Mouse (Mus musculus): Measurements from ENCODE around the gene Ip6k3. TPM values are rescaled to one million over a fixed set of nuclear protein-coding genes. Genes with fewer than 3 reads are reported as not detected.

Gene Ip6k3
- polyA plus RNA-seq, 1 experiment from 2014 or later, result not detected

- no peak overlapping the region for H3K9ac ChIP-seq (ENCODE audit: low read length)
- WGBS, result 50% methylated on average over 9 of the region's 9 CpGs
- no peak for DNase-seq (ENCODE audit: low spot score)
Observed at GRCm38 (mm10) chr17:27153773-27154193, 13.8 kb downstream of the Ip6k3 start.

GRCm38 (mm10) chr17:27152976-27153723 lies 14.4 kb downstream of the Ip6k3 start:
- H3K36me3 ChIP-seq (ENCODE audit: control insufficient read depth, insufficient read depth, low read length), result no peaks in the 10 kb centered on the region
- no peak overlapping the region for H3K4me2 ChIP-seq (ENCODE audit: low read length)
- no peak overlapping the region for H3K4me3 ChIP-seq (ENCODE audit: low read depth, low read length)
- ATAC-seq (replicated peaks; ENCODE audit: low FRiP score, low TSS enrichment, low read depth) (no peak), DNase-seq (ENCODE audit: low spot score) (no peak)
- H3K9me3 ChIP-seq (ENCODE audit: control insufficient read depth, low read length), result no peaks in the 10 kb centered on the region
- H3K27ac ChIP-seq (ENCODE audit: low read depth), result no peak overlapping the region
- whole genome bisulfite sequencing, result 55% methylated on average over 8 of the region's 8 CpGs
- H3K27me3 ChIP-seq (replicated peaks; ENCODE audit: control insufficient read depth, insufficient read depth, low read length), result no peaks in the 10 kb centered on the region
- H3K9ac ChIP-seq (ENCODE audit: low read length), result no peak overlapping the region
- peaks cover 14% of the 10 kb centered on the region for H3K4me1 ChIP-seq (replicated peaks; ENCODE audit: control insufficient read depth, insufficient read depth, low read length)

More at GRCm38 (mm10) chr17:27153773-27154193, 13.8 kb downstream of the Ip6k3 start:
- no peaks in the 10 kb centered on the region for H3K9me3 ChIP-seq (ENCODE audit: control insufficient read depth, low read length)
- H3K4me1 ChIP-seq (replicated peaks; ENCODE audit: control insufficient read depth, insufficient read depth, low read length), result peaks cover 14% of the 10 kb centered on the region
- no peaks in the 10 kb centered on the region for H3K27me3 ChIP-seq (replicated peaks; ENCODE audit: control insufficient read depth, insufficient read depth, low read length)
- no peak overlapping the region for H3K27ac ChIP-seq (ENCODE audit: low read depth)
- H3K4me3 ChIP-seq (ENCODE audit: low read depth, low read length), result no peak overlapping the region
- H3K36me3 ChIP-seq (ENCODE audit: control insufficient read depth, insufficient read depth, low read length), result no peaks in the 10 kb centered on the region
- ATAC-seq (replicated peaks; ENCODE audit: low FRiP score, low TSS enrichment, low read depth), result no peak
- H3K4me2 ChIP-seq (ENCODE audit: low read length), result no peak overlapping the region

- no peaks in the 10 kb centered on the region for H3K9me3 ChIP-seq (ENCODE audit: control insufficient read depth, low read length)
- H3K9ac ChIP-seq (ENCODE audit: low read length), result no peak overlapping the region
- 70% methylated on average over 8 of the region's 8 CpGs for WGBS
- peaks cover 19% of the 10 kb centered on the region for H3K4me1 ChIP-seq (replicated peaks; ENCODE audit: control insufficient read depth, insufficient read depth, low read length)
- H3K27ac ChIP-seq (ENCODE audit: low read depth), result no peak overlapping the region
- no peaks in the 10 kb centered on the region for H3K36me3 ChIP-seq (ENCODE audit: control insufficient read depth, insufficient read depth, low read length)
- DNase-seq (ENCODE audit: low spot score) (no peak), ATAC-seq (replicated peaks; ENCODE audit: low FRiP score, low TSS enrichment, low read depth) (no peak)
- H3K27me3 ChIP-seq (replicated peaks; ENCODE audit: control insufficient read depth, insufficient read depth, low read length), result no peaks in the 10 kb centered on the region
- H3K4me2 ChIP-seq (ENCODE audit: low read length), result no peak overlapping the region
- no peak overlapping the region for H3K4me3 ChIP-seq (ENCODE audit: low read depth, low read length)
Observed at GRCm38 (mm10) chr17:27151411-27151810, 16.2 kb downstream of the Ip6k3 start.

- Histone ChIP-seq H3K4me1 (replicated peaks; ENCODE audit: control insufficient read depth, insufficient read depth, low read length) (peaks cover 24% of the 10 kb centered on the region), H3K36me3 (ENCODE audit: control insufficient read depth, insufficient read depth, low read length) (no peaks in the 10 kb centered on the region), H3K9me3 (ENCODE audit: control insufficient read depth, low read length) (no peaks in the 10 kb centered on the region), H3K27ac (ENCODE audit: low read depth) (no peak overlapping the region), H3K9ac (ENCODE audit: low read length) (no peak overlapping the region), H3K4me2 (ENCODE audit: low read length) (no peak overlapping the region), H3K27me3 (replicated peaks; ENCODE audit: control insufficient read depth, insufficient read depth, low read length) (no peaks in the 10 kb centered on the region), H3K4me3 (ENCODE audit: low read depth, low read length) (no peak overlapping the region)
- DNase-seq (ENCODE audit: low spot score) (no peak), ATAC-seq (replicated peaks; ENCODE audit: low FRiP score, low TSS enrichment, low read depth) (no peak)
- WGBS, result 54% methylated on average over 7 of the region's 7 CpGs
Observed at GRCm38 (mm10) chr17:27150871-27151270, 16.7 kb downstream of the Ip6k3 start.

GRCm38 (mm10) chr17:27146323-27146923 lies 21.2 kb downstream of the Ip6k3 start:
- no peak overlapping the region for H3K9ac ChIP-seq (ENCODE audit: low read length)
- no peaks in the 10 kb centered on the region for H3K27me3 ChIP-seq (replicated peaks; ENCODE audit: control insufficient read depth, insufficient read depth, low read length)
- no peak overlapping the region for H3K27ac ChIP-seq (ENCODE audit: low read depth)
- no peaks in the 10 kb centered on the region for H3K9me3 ChIP-seq (ENCODE audit: control insufficient read depth, low read length)
- H3K4me3 ChIP-seq (ENCODE audit: low read depth, low read length), result no peak overlapping the region
- H3K36me3 ChIP-seq (ENCODE audit: control insufficient read depth, insufficient read depth, low read length), result no peaks in the 10 kb centered on the region
- ATAC-seq (replicated peaks; ENCODE audit: low FRiP score, low TSS enrichment, low read depth) (no peak), DNase-seq (ENCODE audit: low spot score) (no peak)
- 5% methylated on average over 8 of the region's 8 CpGs for WGBS
- peak overlapping the region; percentile 9; the same call in 1 of the 2 replicates for H3K4me2 ChIP-seq (ENCODE audit: low read length)
- peaks cover 25% of the 10 kb centered on the region for H3K4me1 ChIP-seq (replicated peaks; ENCODE audit: control insufficient read depth, insufficient read depth, low read length)

GRCm38 (mm10) chr17:27144152-27144551 lies 23.4 kb downstream of the Ip6k3 start:
- WGBS, result 78% methylated on average over 4 of the region's 4 CpGs
- H3K9me3 ChIP-seq (ENCODE audit: control insufficient read depth, low read length), result no peaks in the 10 kb centered on the region
- H3K27ac ChIP-seq (ENCODE audit: low read depth), result no peak overlapping the region
- no peaks in the 10 kb centered on the region for H3K36me3 ChIP-seq (ENCODE audit: control insufficient read depth, insufficient read depth, low read length)
- no peak for DNase-seq (ENCODE audit: low spot score)
- H3K9ac ChIP-seq (ENCODE audit: low read length), result no peak overlapping the region
- no peak overlapping the region for H3K4me3 ChIP-seq (ENCODE audit: low read depth, low read length)
- ATAC-seq (replicated peaks; ENCODE audit: low FRiP score, low TSS enrichment, low read depth), result no peak
- peaks cover 22% of the 10 kb centered on the region for H3K4me1 ChIP-seq (replicated peaks; ENCODE audit: control insufficient read depth, insufficient read depth, low read length)
- no peaks in the 10 kb centered on the region for H3K27me3 ChIP-seq (replicated peaks; ENCODE audit: control insufficient read depth, insufficient read depth, low read length)
- H3K4me2 ChIP-seq (ENCODE audit: low read length), result no peak overlapping the region

GRCm38 (mm10) chr17:27141971-27142450 lies 25.6 kb downstream of the Ip6k3 start:
- Histone ChIP-seq H3K9me3 (ENCODE audit: control insufficient read depth, low read length) (no peaks in the 10 kb centered on the region), H3K27me3 (replicated peaks; ENCODE audit: control insufficient read depth, insufficient read depth, low read length) (no peaks in the 10 kb centered on the region), H3K27ac (ENCODE audit: low read depth) (peak overlapping the region; percentile 11; the same call in 1 of the 2 replicates), H3K36me3 (ENCODE audit: control insufficient read depth, insufficient read depth, low read length) (no peaks in the 10 kb centered on the region), H3K4me1 (replicated peaks; ENCODE audit: control insufficient read depth, insufficient read depth, low read length) (peaks cover 22% of the 10 kb centered on the region), H3K9ac (ENCODE audit: low read length) (no peak overlapping the region), H3K4me2 (ENCODE audit: low read length) (0 out of 2 replicates have a peak overlapping the region, but pooled peaks have one; percentile 1), H3K4me3 (ENCODE audit: low read depth, low read length) (no peak overlapping the region)
- ATAC-seq (replicated peaks; ENCODE audit: low FRiP score, low TSS enrichment, low read depth) (peak; percentile 29; the same call in 1 of the 2 replicates), DNase-seq (ENCODE audit: low spot score) (peak; percentile 73)
- WGBS, result 31% methylated on average over 10 of the region's 10 CpGs

- H3K9me3 ChIP-seq (ENCODE audit: control insufficient read depth, low read length), result no peaks in the 10 kb centered on the region
- no peak overlapping the region for H3K4me2 ChIP-seq (ENCODE audit: low read length)
- H3K4me3 ChIP-seq (ENCODE audit: low read depth, low read length), result no peak overlapping the region
- no peaks in the 10 kb centered on the region for H3K36me3 ChIP-seq (ENCODE audit: control insufficient read depth, insufficient read depth, low read length)
- DNase-seq (ENCODE audit: low spot score) (no peak), ATAC-seq (replicated peaks; ENCODE audit: low FRiP score, low TSS enrichment, low read depth) (no peak)
- H3K4me1 ChIP-seq (replicated peaks; ENCODE audit: control insufficient read depth, insufficient read depth, low read length), result peaks cover 9% of the 10 kb centered on the region; the same call in 1 of the 2 replicates
- 59% methylated on average over 9 of the region's 9 CpGs for WGBS
- H3K9ac ChIP-seq (ENCODE audit: low read length), result no peak overlapping the region
- no peak overlapping the region for H3K27ac ChIP-seq (ENCODE audit: low read depth)
- no peaks in the 10 kb centered on the region for H3K27me3 ChIP-seq (replicated peaks; ENCODE audit: control insufficient read depth, insufficient read depth, low read length)
Observed at GRCm38 (mm10) chr17:27140262-27140661, 27.3 kb downstream of the Ip6k3 start.
